Mouse (Mus musculus) monocyte, adult 59 days (primary cell): ENCODE results near the gene Actg1. TPM values are rescaled to one million over a fixed set of nuclear protein-coding genes. Genes with fewer than 3 reads are reported as not detected.

Experiments used
- total RNA-seq, 2 experiments: library from RNA; stranded (reverse); gene quantifications; one replicate each; pipeline ENCODE4 v1.2.4; 2023

The Actg1 gene
- total RNA-seq, result 1,000 to 10,000 TPM; 2,824 to 3,098 TPM

DNA sequence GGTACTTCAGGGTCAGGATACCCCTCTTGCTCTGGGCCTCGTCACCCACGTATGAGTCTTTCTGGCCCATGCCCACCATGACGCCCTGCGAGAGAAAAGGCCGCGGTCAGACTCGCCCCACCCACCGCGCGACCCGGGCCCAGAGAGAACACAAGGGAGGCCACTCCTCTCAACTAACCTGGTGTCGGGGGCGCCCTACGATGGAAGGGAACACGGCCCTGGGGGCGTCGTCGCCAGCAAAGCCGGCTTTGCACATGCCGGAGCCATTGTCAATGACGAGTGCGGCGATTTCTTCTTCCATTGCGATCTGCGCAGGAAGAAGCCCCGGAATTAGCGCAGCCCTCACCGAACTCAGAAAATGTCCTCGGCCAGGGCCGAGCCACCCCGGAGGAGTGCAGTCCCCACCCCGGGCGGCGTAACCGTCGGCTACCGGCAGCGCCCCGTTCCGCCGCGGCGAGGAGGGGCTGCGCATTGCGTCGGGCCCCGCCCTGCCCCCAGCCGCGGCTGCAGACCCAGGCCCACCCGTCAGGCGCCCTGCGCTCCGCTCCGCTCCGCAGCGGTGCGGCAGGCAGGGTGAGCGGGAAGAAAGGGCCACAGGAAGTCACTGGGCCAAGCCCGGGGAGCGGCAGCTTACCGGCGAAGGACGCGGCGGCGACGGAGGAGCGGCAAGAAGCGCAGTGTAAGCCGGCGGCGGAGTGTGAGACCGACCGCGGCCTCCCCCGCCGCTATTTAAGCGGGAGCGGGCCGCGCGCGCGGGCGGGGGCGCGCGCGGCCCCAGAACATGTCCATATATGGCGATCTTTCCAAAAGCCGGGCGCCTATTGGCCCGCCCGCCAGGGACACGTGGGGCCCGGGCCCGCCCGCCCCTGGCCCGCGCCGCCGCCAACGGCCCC, at the start of gene Actg1:
Gene Actg1 (minus strand): TSS at position 752 of the 893 bp plus-strand sequence.

GRCm38 (mm10) chr11:120378611-120379540, 30.5 kb upstream of the Actg1 start, which contains the start of gene Faap100:
Faap100 (minus strand) TSS chr11:120378764.

DNA sequence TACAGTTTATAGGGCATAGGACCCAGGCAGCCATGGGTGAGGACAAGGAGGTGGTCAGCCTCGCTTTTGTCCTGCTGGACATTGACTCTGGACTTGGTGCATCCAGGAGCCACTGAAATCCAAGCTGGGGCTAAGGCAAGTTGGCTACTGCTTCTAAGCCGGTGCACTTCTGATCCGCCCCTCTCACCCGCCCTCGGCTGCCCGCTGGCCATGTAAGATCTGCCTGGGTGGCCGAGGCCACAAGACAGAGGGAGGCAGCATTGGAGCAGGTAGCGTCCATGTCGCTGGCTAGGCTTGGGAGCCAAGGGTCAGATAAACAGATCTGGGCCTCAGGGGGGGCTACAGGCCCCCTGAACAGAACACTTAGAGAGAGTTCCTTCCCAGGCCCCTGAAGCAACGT, 13.0 kb upstream of the Actg1 start, which contains the start of gene Fscn2:
Gene Fscn2 (plus strand): TSS at position 240 of the 400 bp plus-strand sequence.

Other genes starting within 250 kb of the Actg1 start
- gene Tepsin, start 249.8 kb downstream of the Actg1 start, total RNA-seq, result 10 to 100 TPM; 15.8 to 17.8 TPM
- 10 to 100 TPM; 26.6 to 27.0 TPM for gene Ndufaf8, start 249.6 kb downstream of the Actg1 start, total RNA-seq
- 100 to 1,000 TPM; 102 to 104 TPM for gene Slc38a10, start 197.2 kb downstream of the Actg1 start, total RNA-seq
- 1 to 10 TPM; 7.5 to 7.6 TPM for gene Bahcc1, start 115.6 kb downstream of the Actg1 start, total RNA-seq
- gene Fscn2, start 13.0 kb upstream of the Actg1 start, total RNA-seq, result not detected
- gene Faap100, start 30.2 kb upstream of the Actg1 start, total RNA-seq, result 10 to 100 TPM; 15.8 to 18.4 TPM
- 10 to 100 TPM; 52.6 to 67.1 TPM for gene Nploc4, start 89.2 kb upstream of the Actg1 start, total RNA-seq
- 10 to 100 TPM in 1 of 2 experiments, 1 to 10 TPM in 1; 1.9 to 17.2 TPM for gene Tspan10, start 94.1 kb upstream of the Actg1 start, total RNA-seq
- under 1 TPM in 1 of 2 experiments, not detected in 1; 0.36 TPM for gene Pde6g, start 105.0 kb upstream of the Actg1 start, total RNA-seq
- gene Oxld1, start 109.5 kb upstream of the Actg1 start, total RNA-seq, result 1 to 10 TPM; 8.9 to 9.5 TPM
- 10 to 100 TPM; 11.6 to 12.6 TPM for gene Ccdc137, start 109.6 kb upstream of the Actg1 start, total RNA-seq
- 10 to 100 TPM in 1 of 2 experiments, 1 to 10 TPM in 1; 7.8 to 11.3 TPM for gene Arl16, start 119.1 kb upstream of the Actg1 start, total RNA-seq
- gene Mrpl12, start 136.1 kb upstream of the Actg1 start, total RNA-seq, result 10 to 100 TPM; 25.0 to 26.6 TPM
- gene Slc25a10, start 143.3 kb upstream of the Actg1 start, total RNA-seq, result 10 to 100 TPM; 11.1 to 14.2 TPM
- not detected for gene Gcgr, start 182.2 kb upstream of the Actg1 start, total RNA-seq
- 10 to 100 TPM; 52.0 to 52.6 TPM for gene Mcrip1, start 201.2 kb upstream of the Actg1 start, total RNA-seq
- gene Ppp1r27, start 202.6 kb upstream of the Actg1 start, total RNA-seq, result not detected
- 100 to 1,000 TPM; 348 to 375 TPM for gene P4hb, start 224.7 kb upstream of the Actg1 start, total RNA-seq
- gene Arhgdia, start 233.1 kb upstream of the Actg1 start, total RNA-seq, result 100 to 1,000 TPM; 623 to 655 TPM
- 100 to 1,000 TPM in 1 of 2 experiments, 10 to 100 TPM in 1; 90.1 to 103 TPM for gene Alyref, start 249.8 kb upstream of the Actg1 start, total RNA-seq
- 10 to 100 TPM; 55.8 to 56.4 TPM for gene Anapc11, start 249.9 kb upstream of the Actg1 start, total RNA-seq